Mouse (Mus musculus) stomach, embryonic 14.5 days (tissue): ENCODE results near the gene Pgpep1l. TPM values are rescaled to one million over a fixed set of nuclear protein-coding genes. Genes with fewer than 3 reads are reported as not detected.

Source experiments
- ATAC-seq: fragments of 200-750 bp; cut with Nextera tagmentation; 2 replicates; pipeline ENCODE4 v1.8.0; 2017; ENCODE audit warnings: low read depth, moderate TSS enrichment; ENCODE audit not compliant: insufficient number of reproducible peaks, insufficient read depth, low FRiP score
- H3K27ac ChIP-seq: fragments of 300-500 bp; sonication (generic); 2 replicates; pipeline ENCODE4 v1.5.1; 2014; ENCODE audit warnings: mild to moderate bottlenecking, low read length, moderate library complexity, mixed read lengths
- H3K27me3 ChIP-seq: fragments of 300-500 bp; sonication (generic); 2 replicates; pipeline ENCODE4 v1.6.1; 2014; ENCODE audit warnings: low read length, control low read depth, mixed read lengths; ENCODE audit not compliant: control insufficient read depth, insufficient read depth
- H3K36me3 ChIP-seq: fragments of 300-500 bp; sonication (generic); 2 replicates; pipeline ENCODE4 v1.6.1; 2014; ENCODE audit warnings: mild to moderate bottlenecking, control low read depth, low read length, moderate library complexity, mixed read lengths; ENCODE audit not compliant: control insufficient read depth, insufficient read depth
- H3K4me1 ChIP-seq: fragments of 300-500 bp; sonication (generic); 2 replicates; pipeline ENCODE4 v1.6.1; 2014; ENCODE audit warnings: low read length, control low read depth, mixed read lengths; ENCODE audit not compliant: control insufficient read depth, insufficient read depth
- H3K4me2 ChIP-seq: fragments of 300-500 bp; sonication (generic); replicated peaks from 2 replicates; pipeline ENCODE4 v1.6.1; 2014; ENCODE audit warnings: low read depth, low read length, control low read depth
- H3K4me3 ChIP-seq: fragments of 300-500 bp; sonication (generic); 2 replicates; pipeline ENCODE4 v1.5.1; 2014; ENCODE audit warnings: low read depth, low read length, control low read depth
- H3K9ac ChIP-seq: fragments of 300-500 bp; sonication (generic); replicated peaks from 2 replicates; pipeline ENCODE4 v1.6.1; 2014; ENCODE audit warnings: low read depth, mild to moderate bottlenecking, control low read depth, low read length, moderate library complexity, mixed read lengths
- H3K9me3 ChIP-seq: fragments of 300-500 bp; sonication (generic); 2 replicates; pipeline ENCODE4 v1.6.1; 2016; ENCODE audit warnings: low read depth, low read length, control low read depth; ENCODE audit not compliant: control insufficient read depth
- WGBS: fragments of 180-500 bp; shearing (Covaris S2); extraction: QIAGEN DNeasy Blood & Tissue Kit; methylation state at CpG from one replicate; pipeline ENCODE4 v1.1.7; 2014; 5-methylcytosine and 5-hydroxymethylcytosine counted together
- polyA plus RNA-seq: library from polyadenylated mRNA; unstranded; fragments of >200 nt; fragmentation: Nextera tagmentation; extraction: Ambion mirVana; gene quantifications from 2 replicates; pipeline ENCODE4 v1.2.1, GENCODE M21; 2014

Gene Pgpep1l
- polyA plus RNA-seq, 1 experiment from 2014 or later = not detected

- Histone ChIP-seq H3K4me3 (no peak overlapping the region), H3K27ac (no peak overlapping the region), H3K27me3 (no peaks in the 10 kb centered on the region), H3K4me2 (no peak overlapping the region), H3K4me1 (0 out of 2 replicates have a peak, but pooled peaks cover 3% of the 10 kb centered on the region), H3K9ac (no peak overlapping the region), H3K9me3 (no peaks in the 10 kb centered on the region), H3K36me3 (peaks cover 17% of the 10 kb centered on the region)
- ATAC-seq = no peak
- WGBS = 81% methylated on average over 11 of the region's 11 CpGs
Observed at GRCm38 (mm10) chr7:68227021-68227420, 37.0 kb downstream of the Pgpep1l start.

- 0 out of 2 replicates have a peak, but pooled peaks cover 3% of the 10 kb centered on the region for H3K4me1 ChIP-seq
- H3K27me3 ChIP-seq = no peaks in the 10 kb centered on the region
- peaks cover 20% of the 10 kb centered on the region for H3K36me3 ChIP-seq
- H3K27ac ChIP-seq = no peak overlapping the region
- H3K9ac ChIP-seq = no peak overlapping the region
- no peak overlapping the region for H3K4me3 ChIP-seq
- no peaks in the 10 kb centered on the region for H3K9me3 ChIP-seq
- 92% methylated on average over 9 of the region's 9 CpGs for WGBS
- no peak for ATAC-seq
- H3K4me2 ChIP-seq = no peak overlapping the region
Observed at GRCm38 (mm10) chr7:68225427-68226054, 38.5 kb downstream of the Pgpep1l start.

GRCm38 (mm10) chr7:68224006-68224405 lies 40.0 kb downstream of the Pgpep1l start:
- Histone ChIP-seq H3K4me2 (no peak overlapping the region), H3K27ac (no peak overlapping the region), H3K4me3 (no peak overlapping the region), H3K27me3 (no peaks in the 10 kb centered on the region), H3K4me1 (0 out of 2 replicates have a peak, but pooled peaks cover 3% of the 10 kb centered on the region), H3K9ac (no peak overlapping the region), H3K36me3 (peaks cover 27% of the 10 kb centered on the region), H3K9me3 (no peaks in the 10 kb centered on the region)
- 89% methylated on average over 5 of the region's 5 CpGs for WGBS
- no peak for ATAC-seq

- no peak overlapping the region for H3K9ac ChIP-seq
- 0 out of 2 replicates have a peak, but pooled peaks cover 2% of the 10 kb centered on the region for H3K4me1 ChIP-seq
- H3K4me3 ChIP-seq = no peak overlapping the region
- H3K36me3 ChIP-seq = peaks cover 34% of the 10 kb centered on the region
- 60% methylated on average over 13 of the region's 13 CpGs for WGBS
- H3K4me2 ChIP-seq = no peak overlapping the region
- ATAC-seq = no peak
- no peaks in the 10 kb centered on the region for H3K27me3 ChIP-seq
- no peaks in the 10 kb centered on the region for H3K9me3 ChIP-seq
- H3K27ac ChIP-seq = peak overlapping the region; percentile 4; the same call in 1 of the 2 replicates
Observed at GRCm38 (mm10) chr7:68223356-68223808, 40.7 kb downstream of the Pgpep1l start.

GRCm38 (mm10) chr7:68221677-68222230 lies 42.3 kb downstream of the Pgpep1l start:
- no peak overlapping the region for H3K9ac ChIP-seq
- H3K36me3 ChIP-seq = peaks cover 49% of the 10 kb centered on the region
- no peak overlapping the region for H3K4me3 ChIP-seq
- WGBS = 84% methylated on average over 9 of the region's 9 CpGs
- H3K27ac ChIP-seq = no peak overlapping the region
- no peak for ATAC-seq
- H3K27me3 ChIP-seq = no peaks in the 10 kb centered on the region
- no peaks in the 10 kb centered on the region for H3K4me1 ChIP-seq
- H3K9me3 ChIP-seq = no peaks in the 10 kb centered on the region
- H3K4me2 ChIP-seq = no peak overlapping the region

GRCm38 (mm10) chr7:68218879-68219278 lies 45.2 kb downstream of the Pgpep1l start:
- no peaks in the 10 kb centered on the region for H3K9me3 ChIP-seq
- no peaks in the 10 kb centered on the region for H3K4me1 ChIP-seq
- H3K4me2 ChIP-seq = no peak overlapping the region
- H3K36me3 ChIP-seq = peaks cover 49% of the 10 kb centered on the region
- H3K27ac ChIP-seq = no peak overlapping the region
- H3K27me3 ChIP-seq = no peaks in the 10 kb centered on the region
- H3K4me3 ChIP-seq = no peak overlapping the region
- H3K9ac ChIP-seq = no peak overlapping the region
- no peak for ATAC-seq
- 89% methylated on average over 11 of the region's 11 CpGs for WGBS

GRCm38 (mm10) chr7:68215522-68216070 lies 48.4 kb downstream of the Pgpep1l start:
- no peak for ATAC-seq
- Histone ChIP-seq H3K4me1 (no peaks in the 10 kb centered on the region), H3K9ac (no peak overlapping the region), H3K9me3 (no peaks in the 10 kb centered on the region), H3K4me2 (no peak overlapping the region), H3K4me3 (no peak overlapping the region), H3K27me3 (no peaks in the 10 kb centered on the region), H3K27ac (no peak overlapping the region), H3K36me3 (peaks cover 63% of the 10 kb centered on the region)
- 84% methylated on average over 18 of the region's 18 CpGs for WGBS

- no peak overlapping the region for H3K4me3 ChIP-seq
- no peaks in the 10 kb centered on the region for H3K27me3 ChIP-seq
- no peaks in the 10 kb centered on the region for H3K9me3 ChIP-seq
- 87% methylated on average over 5 of the region's 5 CpGs for WGBS
- no peaks in the 10 kb centered on the region for H3K4me1 ChIP-seq
- H3K27ac ChIP-seq = no peak overlapping the region
- H3K9ac ChIP-seq = no peak overlapping the region
- peaks cover 65% of the 10 kb centered on the region for H3K36me3 ChIP-seq
- ATAC-seq = no peak
- H3K4me2 ChIP-seq = no peak overlapping the region
Observed at GRCm38 (mm10) chr7:68213842-68214241, 50.2 kb downstream of the Pgpep1l start.
